Mouse (Mus musculus) G1E (cell line): ENCODE results near the gene Fam129c. TPM values are rescaled to one million over a fixed set of nuclear protein-coding genes. Genes with fewer than 3 reads are reported as not detected.

Source experiments
- ATAC-seq: 2 replicates; pipeline ENCODE4 v1.8.0; 2016; ENCODE audit warnings: mild to moderate bottlenecking; ENCODE audit not compliant: insufficient number of reproducible peaks, poor library complexity, low FRiP score, severe bottlenecking; ENCODE audit errors: extremely low read depth
- DNase-seq: peaks from one replicate; pipeline ENCODE4 v3.0.0; 2012; ENCODE audit warnings: low spot score
- H3K27me3 ChIP-seq: 2 replicates; pipeline ENCODE4 v1.6.1; 2012; ENCODE audit warnings: mild to moderate bottlenecking, low read length, inconsistent platforms; ENCODE audit not compliant: insufficient read depth
- H3K36me3 ChIP-seq: replicated peaks from 2 replicates; pipeline ENCODE3; 2012; ENCODE audit warnings: mild to moderate bottlenecking, inconsistent platforms
- H3K4me1 ChIP-seq: 2 replicates; pipeline ENCODE4 v1.6.1; 2012; ENCODE audit warnings: low read depth, low read length, inconsistent platforms, mixed read lengths; ENCODE audit not compliant: insufficient read depth
- H3K4me3 ChIP-seq: 2 replicates; pipeline ENCODE4 v1.5.1; 2012; ENCODE audit warnings: low read depth, mild to moderate bottlenecking, inconsistent platforms, low read length, moderate library complexity, mixed read lengths
- H3K9me3 ChIP-seq: replicated peaks from 2 replicates; pipeline ENCODE4 v1.6.1; 2012; ENCODE audit warnings: inconsistent platforms
- CTCF ChIP-seq: IDR thresholded peaks from 2 replicates; pipeline ENCODE4 v1.5.1; 2012; ENCODE audit warnings: low read depth, low read length, inconsistent platforms, mixed read lengths
- GATA1 ChIP-seq: IDR thresholded peaks from 2 replicates; pipeline ENCODE4 v1.6.1; 2012; ENCODE audit warnings: borderline replicate concordance, low read length, inconsistent platforms, mixed read lengths
- GATA2 ChIP-seq: IDR thresholded peaks from 2 replicates; pipeline ENCODE4 v1.6.1; 2012; ENCODE audit warnings: low read depth, low read length, inconsistent platforms, borderline replicate concordance
- POLR2AphosphoS5 ChIP-seq: IDR thresholded peaks from 2 replicates; pipeline ENCODE4 v1.6.1; 2012; ENCODE audit warnings: low read depth, low read length, inconsistent platforms; ENCODE audit not compliant: insufficient replicate concordance
- TAL1 ChIP-seq: conservative IDR thresholded peaks from 2 replicates; pipeline ENCODE4 v1.6.1; 2012; ENCODE audit warnings: low read depth, low read length, inconsistent platforms, mixed read lengths
- polyA plus RNA-seq: library from polyadenylated mRNA; stranded (reverse); fragments of >175 nt; gene quantifications from 2 replicates; pipeline ENCODE4 v1.2.3, GENCODE M21; 2012
- total RNA-seq, 2 experiments: library from RNA; stranded (forward) in 1 of 2; stranded (reverse) in 1 of 2; fragments of 200-1000 nt in 1 of 2; fragments of >200 nt in 1 of 2; fragmentation: Nextera tagmentation in 1 of 2; gene quantifications; 2 replicates each; pipeline ENCODE4 v1.2.3; 2014 to 2017

The Fam129c gene
- total and polyA plus RNA-seq, 3 experiments, result 7.0 to 8.3 (median 8.1) TPM

GRCm38 (mm10) chr8:71592374-71593170, 4.9 kb upstream of the Fam129c start:
- Histone ChIP-seq H3K9me3 (no peaks in the 10 kb centered on the region), H3K27me3 (no peaks in the 10 kb centered on the region), H3K4me1 (peaks cover 72% of the 10 kb centered on the region), H3K36me3 (peaks cover 71% of the 10 kb centered on the region), H3K4me3 (peak overlapping the region; percentile 94)
- TF ChIP-seq GATA1 (no peak), TAL1 (no peak), CTCF (no peak), POLR2AphosphoS5 (no peak), GATA2 (no peak)
- DNase-seq (peak; percentile 76), ATAC-seq (no peak)

- Histone ChIP-seq H3K4me1 (peaks cover 73% of the 10 kb centered on the region), H3K4me3 (peak overlapping the region; percentile 94; the same call in 1 of the 2 replicates)
Measured at GRCm38 (mm10) chr8:71593556-71594323, 3.7 kb upstream of the Fam129c start.

DNA sequence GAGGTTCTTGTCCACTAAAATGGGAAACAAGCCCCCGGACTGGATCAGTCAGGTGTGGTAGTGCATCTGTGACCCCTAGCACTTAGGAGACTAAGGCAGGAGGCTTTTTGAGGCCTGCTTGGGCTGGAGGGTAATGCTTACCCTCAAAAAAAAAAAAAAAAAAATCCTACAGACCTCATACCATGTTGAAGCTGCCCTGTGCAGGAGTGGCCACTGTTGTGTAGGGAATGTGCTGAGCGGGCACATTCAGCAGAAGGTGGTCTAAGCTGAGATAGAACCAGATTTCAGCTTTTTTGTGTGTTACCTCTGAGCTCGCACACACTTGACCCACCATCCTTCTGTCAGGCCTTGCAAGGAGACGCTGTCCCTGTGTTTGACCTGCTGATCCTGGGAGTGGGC, 3.1 kb upstream of the Fam129c start:
- no peak for ATAC-seq
- TF ChIP-seq CTCF, result no peak
- no peak for TF ChIP-seq GATA1
- no peak for TF ChIP-seq GATA2
- TF ChIP-seq TAL1, result no peak
- no peak for TF ChIP-seq POLR2AphosphoS5
- Histone ChIP-seq H3K4me3 (peak overlapping the region; percentile 94; the same call in 1 of the 2 replicates), H3K36me3 (peaks cover 79% of the 10 kb centered on the region), H3K27me3 (no peaks in the 10 kb centered on the region), H3K9me3 (no peaks in the 10 kb centered on the region), H3K4me1 (peaks cover 73% of the 10 kb centered on the region)
- DNase-seq, result no peak

More at GRCm38 (mm10) chr8:71593556-71594323, 3.7 kb upstream of the Fam129c start:
- Histone ChIP-seq H3K27me3 (no peaks in the 10 kb centered on the region), H3K9me3 (no peaks in the 10 kb centered on the region), H3K36me3 (peaks cover 75% of the 10 kb centered on the region)
- TF ChIP-seq CTCF, result no peak
- no peak for TF ChIP-seq POLR2AphosphoS5
- ATAC-seq (no peak), DNase-seq (no peak)

- Histone ChIP-seq H3K27me3 (no peaks in the 10 kb centered on the region), H3K4me3 (peak overlapping the region; percentile 50; the same call in 1 of the 2 replicates), H3K36me3 (peaks cover 83% of the 10 kb centered on the region), H3K4me1 (peaks cover 60% of the 10 kb centered on the region), H3K9me3 (no peaks in the 10 kb centered on the region)
- DNase-seq, result peak; percentile 77
- no peak for ATAC-seq
- TF ChIP-seq GATA2 (no peak), TAL1 (no peak), CTCF (peak; percentile 95)
Measured at GRCm38 (mm10) chr8:71595862-71596261, 1.6 kb upstream of the Fam129c start.

DNA sequence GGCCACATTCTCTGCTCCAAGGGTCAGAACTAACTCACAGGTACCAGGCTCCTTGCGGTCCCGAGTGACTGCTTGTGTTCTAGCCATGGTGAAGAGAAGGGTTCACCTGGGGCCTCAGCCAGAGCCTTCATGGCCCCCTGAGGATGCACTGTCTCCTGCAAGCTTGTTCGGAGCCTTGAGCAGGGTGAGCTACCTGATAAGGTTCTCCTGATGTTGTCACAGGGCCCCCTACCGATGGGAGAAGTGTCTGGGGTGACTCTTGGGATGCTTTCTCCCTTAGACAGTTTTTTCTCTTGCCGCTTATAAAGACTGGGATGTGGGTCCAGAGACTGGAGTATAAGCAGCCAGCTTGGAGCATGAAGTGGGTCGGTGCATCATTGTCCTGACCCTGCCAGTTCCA, 1.1 kb upstream of the Fam129c start:
- Histone ChIP-seq H3K27me3 (no peaks in the 10 kb centered on the region), H3K4me1 (peaks cover 55% of the 10 kb centered on the region), H3K9me3 (no peaks in the 10 kb centered on the region), H3K4me3 (no peak overlapping the region; the same call in 1 of the 2 replicates), H3K36me3 (peaks cover 82% of the 10 kb centered on the region)
- TF ChIP-seq POLR2AphosphoS5 (no peak), GATA2 (no peak), GATA1 (no peak), TAL1 (no peak), CTCF (no peak)
- DNase-seq (no peak), ATAC-seq (no peak)

DNA sequence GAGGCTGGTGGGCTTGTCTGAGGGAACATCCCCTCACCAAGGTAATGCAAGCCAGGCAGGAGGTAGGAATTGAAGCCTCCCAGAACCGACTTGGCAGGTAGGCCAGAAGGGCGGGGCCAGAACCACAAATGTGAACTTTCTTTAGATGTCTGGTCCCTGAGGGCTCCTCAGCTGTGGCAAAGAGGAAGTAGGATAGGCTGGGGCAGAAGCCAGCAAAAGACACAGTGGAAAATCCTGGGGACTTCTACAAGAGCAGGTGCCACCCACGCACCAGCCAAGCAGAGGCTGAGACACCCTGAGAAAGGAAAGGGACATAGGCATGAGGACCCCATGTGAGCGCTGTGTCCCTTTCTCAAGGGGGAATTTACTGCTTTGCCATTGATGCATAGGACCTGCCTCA, 650 bp upstream of the Fam129c start:
- Histone ChIP-seq H3K4me3 (no peak overlapping the region), H3K27me3 (no peaks in the 10 kb centered on the region), H3K9me3 (no peaks in the 10 kb centered on the region), H3K4me1 (peaks cover 52% of the 10 kb centered on the region), H3K36me3 (peaks cover 83% of the 10 kb centered on the region)
- TF ChIP-seq TAL1 (no peak), GATA2 (no peak), GATA1 (no peak), POLR2AphosphoS5 (no peak), CTCF (no peak)
- peak; percentile 39 for DNase-seq
- no peak for ATAC-seq
